Mouse (Mus musculus) embryo, embryonic 10.5 days (tissue): ENCODE data around the gene Ankrd26.
"Not testable (repeated sequence)": the region's sequence is repeated elsewhere in the genome, so short reads cannot be mapped to it uniquely, and the experiment has no call there.

Experiments used
- DNase-seq: peaks from one replicate; pipeline ENCODE4 v3.0.0-alpha.2; 2015; ENCODE audit warnings: low spot score

Gene Ankrd26

GRCm38 (mm10) chr6:118561745-118562609, at the start of gene Ankrd26:
Gene Ankrd26, minus strand, starts transcription at chr6:118562226.
- peak; percentile 94 for DNase-seq

- no peak for DNase-seq
Observed at GRCm38 (mm10) chr6:118608906-118609305, 46.9 kb upstream of the Ankrd26 start.

GRCm38 (mm10) chr6:118605974-118606373, 43.9 kb upstream of the Ankrd26 start:
- DNase-seq = no peak

- no peak for DNase-seq
Observed at GRCm38 (mm10) chr6:118603825-118604224, 41.8 kb upstream of the Ankrd26 start.

GRCm38 (mm10) chr6:118595681-118596055, 33.6 kb upstream of the Ankrd26 start:
- DNase-seq = no peak

- no peak for DNase-seq
Observed at GRCm38 (mm10) chr6:118594833-118595680, 33.0 kb upstream of the Ankrd26 start.

- DNase-seq = peak; percentile 54
Observed at GRCm38 (mm10) chr6:118594070-118594469, 32.0 kb upstream of the Ankrd26 start.

GRCm38 (mm10) chr6:118593377-118594061, 31.5 kb upstream of the Ankrd26 start:
- peak; percentile 54 for DNase-seq

- peak; percentile 22 for DNase-seq
Observed at GRCm38 (mm10) chr6:118592662-118593376, 30.8 kb upstream of the Ankrd26 start.

- not testable (repeated sequence) for DNase-seq
Observed at GRCm38 (mm10) chr6:118578741-118579140, 16.7 kb upstream of the Ankrd26 start.

GRCm38 (mm10) chr6:118574351-118574750, 12.3 kb upstream of the Ankrd26 start:
- DNase-seq = no peak

- no peak for DNase-seq
Observed at GRCm38 (mm10) chr6:118567816-118568215, 5.8 kb upstream of the Ankrd26 start.

GRCm38 (mm10) chr6:118561225-118561624, 801 bp downstream of the Ankrd26 start:
- no peak for DNase-seq

GRCm38 (mm10) chr6:118538627-118539026, 23.4 kb downstream of the Ankrd26 start:
- no peak for DNase-seq

GRCm38 (mm10) chr6:118537201-118537600, 24.8 kb downstream of the Ankrd26 start:
- not testable (repeated sequence) for DNase-seq

- DNase-seq = no peak
Observed at GRCm38 (mm10) chr6:118535321-118535720, 26.7 kb downstream of the Ankrd26 start.

GRCm38 (mm10) chr6:118533381-118533780, 28.6 kb downstream of the Ankrd26 start:
- no peak for DNase-seq

GRCm38 (mm10) chr6:118520668-118521067, 41.4 kb downstream of the Ankrd26 start:
- DNase-seq = no peak

- DNase-seq = no peak
Observed at GRCm38 (mm10) chr6:118513335-118514012, 48.6 kb downstream of the Ankrd26 start.

- DNase-seq = no peak
Observed at GRCm38 (mm10) chr6:118499010-118499409, 63.0 kb downstream of the Ankrd26 start.

- no peak for DNase-seq
Observed at GRCm38 (mm10) chr6:118482125-118482524, 79.9 kb downstream of the Ankrd26 start.
